ENCODE assay signal across 19 mouse cellular contexts in the genomic region with DNA sequence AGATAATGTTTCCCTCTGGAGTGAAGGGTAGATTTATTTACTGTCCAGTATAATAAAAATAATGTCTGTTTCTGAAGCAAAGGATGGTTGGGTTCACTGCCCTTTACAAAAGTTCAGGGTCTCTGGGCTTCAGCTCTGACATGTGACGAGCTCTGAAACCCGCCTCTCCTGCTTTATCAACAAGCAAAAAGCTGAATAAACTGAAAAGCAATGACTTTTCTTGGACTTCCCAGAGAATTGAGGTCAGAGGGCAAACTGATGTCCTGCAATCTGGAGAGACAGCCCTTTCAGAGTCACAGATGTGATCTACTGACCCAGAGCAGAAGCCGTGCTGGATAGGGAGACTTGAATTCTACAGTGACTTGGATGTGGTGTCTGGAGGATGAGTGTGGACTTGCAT. TPM values are rescaled to one million over a fixed set of nuclear protein-coding genes. Genes with fewer than 3 reads are reported as not detected.
DNase-seq lines count a peak whose midpoint lies in the region; ATAC-seq and TF ChIP-seq lines count a peak whose summit lies in the region.
"Had no signal": no experiment of that assay in that cellular context is flagged by ENCODE, and none has a peak within 500 bp of the region (broad histone marks: within the 10 kb centered on the region; RNA-seq: fewer than 3 reads in every experiment).

No protein-coding gene starts in this region.

- 22% methylated on average over 3 of the region's 3 CpGs for WGBS in hindbrain, embryonic 10.5 days
- 43% methylated on average over 3 of the region's 3 CpGs for WGBS in hindbrain, embryonic 13.5 days
- WGBS in kidney, adult 2 months: 69% methylated on average over 3 of the region's 3 CpGs

- no peak overlapping the region for H3K9ac ChIP-seq in hindbrain, embryonic 13.5 days
- H3K9ac ChIP-seq: forebrain, postnatal 0 days; heart, embryonic 12.5 days; neural tube, embryonic 13.5 days had no signal

- H3K36me3 ChIP-seq in hindbrain, embryonic 10.5 days: no peaks in the 10 kb centered on the region
- no peaks in the 10 kb centered on the region for H3K36me3 ChIP-seq in hindbrain, embryonic 13.5 days
- no peaks in the 10 kb centered on the region for H3K36me3 ChIP-seq in kidney, adult 2 months (ENCODE audit: control insufficient read depth, insufficient read depth, low read length)
- H3K36me3 ChIP-seq: heart, embryonic 12.5 days; neural tube, embryonic 13.5 days had no signal

- peak overlapping the region; percentile 53; the same call in 1 of the 2 replicates for H3K27ac ChIP-seq in hindbrain, embryonic 10.5 days
- H3K27ac ChIP-seq in hindbrain, embryonic 13.5 days: no peak overlapping the region
- no peak overlapping the region for H3K27ac ChIP-seq in kidney, adult 2 months (ENCODE audit: insufficient read depth, low read depth, low read length)
- H3K27ac ChIP-seq: layer of hippocampus, adult 2 months; left cerebral cortex, adult 2 months; neural tube, embryonic 13.5 days had no signal

- no peak overlapping the region for H3K4me3 ChIP-seq in hindbrain, embryonic 10.5 days
- no peak overlapping the region for H3K4me3 ChIP-seq in hindbrain, embryonic 13.5 days
- H3K4me3 ChIP-seq in kidney, adult 2 months (ENCODE audit: insufficient read depth, low read depth, low read length): no peak overlapping the region
- H3K4me3 ChIP-seq: heart, embryonic 12.5 days; layer of hippocampus, adult 2 months; left cerebral cortex, adult 2 months; neural tube, embryonic 13.5 days had no signal

- H3K4me1 ChIP-seq in hindbrain, embryonic 10.5 days (replicated peaks): peaks cover 46% of the 10 kb centered on the region
- peaks cover 14% of the 10 kb centered on the region; the same call in 1 of the 2 replicates for H3K4me1 ChIP-seq in hindbrain, embryonic 13.5 days (replicated peaks)
- no peaks in the 10 kb centered on the region for H3K4me1 ChIP-seq in kidney, adult 2 months (ENCODE audit: control insufficient read depth, insufficient read depth, low read length)
- H3K4me1 ChIP-seq: heart, embryonic 12.5 days had no signal

- no peak for DNase-seq in hindbrain, embryonic 10.5 days (ENCODE audit: low spot score)
- DNase-seq in embryo, embryonic 10.5 days (ENCODE audit: low spot score): peak; percentile 72
- DNase-seq in kidney, adult 2 months: peak; percentile 58
- DNase-seq in kidney, postnatal 25 days: peak; percentile 20 to 46
- DNase-seq in testis, postnatal 10 days (ENCODE audit: low spot score): no peak
- DNase-seq in Muller cell, postnatal 12 days (ENCODE audit: inconsistent ontology term): no peak
- DNase-seq: forebrain, postnatal 0 days; gastrocnemius, postnatal 10 days; heart, postnatal 4 days; right cerebral cortex, postnatal 4 days; thymus, adult 18-20 months had no signal

- H3K9me3 ChIP-seq in hindbrain, embryonic 10.5 days: no peaks in the 10 kb centered on the region
- H3K9me3 ChIP-seq in hindbrain, embryonic 13.5 days: no peaks in the 10 kb centered on the region
- H3K9me3 ChIP-seq: heart, embryonic 12.5 days; neural tube, embryonic 13.5 days had no signal

- H3K27me3 ChIP-seq in hindbrain, embryonic 10.5 days (ENCODE audit: insufficient read depth, poor library complexity, severe bottlenecking): no peaks in the 10 kb centered on the region
- no peaks in the 10 kb centered on the region for H3K27me3 ChIP-seq in hindbrain, embryonic 13.5 days
- no peaks in the 10 kb centered on the region for H3K27me3 ChIP-seq in kidney, adult 2 months (replicated peaks; ENCODE audit: control insufficient read depth, insufficient read depth, low read length)
- H3K27me3 ChIP-seq: heart, embryonic 12.5 days; neural tube, embryonic 13.5 days had no signal

- no peak for ATAC-seq in hindbrain, embryonic 13.5 days (ENCODE audit: low FRiP score)
- ATAC-seq: forebrain, postnatal 0 days had no signal

- no peak for TF ChIP-seq POLR2A in kidney, adult 2 months (IDR thresholded peaks at IDR 0.05; ENCODE audit: low read depth, low read length)

- no peak for TF ChIP-seq CTCF in kidney, adult 2 months (conservative IDR thresholded peaks at IDR 0.05; ENCODE audit: insufficient read depth, insufficient read length, low read depth, low read length)

- H3K4me2 ChIP-seq in hindbrain, embryonic 13.5 days: no peak overlapping the region
- H3K4me2 ChIP-seq: heart, embryonic 12.5 days; neural tube, embryonic 13.5 days had no signal

RNA-seq across cellular contexts. Expression of gene Cpa5, which starts 10.8 kb away (rescaled TPM):
- 0.08 and 0.44 TPM in 2 replicates for polyA plus RNA-seq in hindbrain, embryonic 10.5 days (2016; fragmentation: Nextera tagmentation; extraction: Ambion mirVana)
- not detected in 2 replicates for polyA plus RNA-seq in hindbrain, embryonic 13.5 days (2015; fragmentation: Nextera tagmentation; extraction: Ambion mirVana)
- not detected in 2 replicates for polyA plus RNA-seq in kidney, adult 2 months (2012; rRNA removed)
- polyA plus RNA-seq: forebrain, postnatal 0 days; lung, embryonic 16.5 days; midbrain, postnatal 0 days; neural tube, embryonic 13.5 days had no signal

RNA-seq across cellular contexts. Expression of gene Cpa4, which starts 31.9 kb away (rescaled TPM):
- 1.4 and 2.5 TPM in 2 replicates for polyA plus RNA-seq in hindbrain, embryonic 10.5 days (2016; fragmentation: Nextera tagmentation; extraction: Ambion mirVana)
- 1.4 and 1.5 TPM in 2 replicates for polyA plus RNA-seq in hindbrain, embryonic 13.5 days (2015; fragmentation: Nextera tagmentation; extraction: Ambion mirVana)
- polyA plus RNA-seq in kidney, adult 2 months (2012; rRNA removed): not detected in 2 replicates
- polyA plus RNA-seq: urinary bladder, adult 2 months had no signal

RNA-seq across cellular contexts. Expression of gene Cpa1, which starts 39.0 kb away (rescaled TPM):
- polyA plus RNA-seq in hindbrain, embryonic 10.5 days (2016; fragmentation: Nextera tagmentation; extraction: Ambion mirVana): 0.14 and 0.16 TPM in 2 replicates
- 0.71 and 1.1 TPM in 2 replicates for polyA plus RNA-seq in hindbrain, embryonic 13.5 days (2015; fragmentation: Nextera tagmentation; extraction: Ambion mirVana)
- 0.11 TPM in 1 of 2 replicates, not detected in the other for polyA plus RNA-seq in kidney, adult 2 months (2012; rRNA removed)

RNA-seq across cellular contexts. Expression of gene Cpa2, which starts 58.7 kb away (rescaled TPM):
- polyA plus RNA-seq in hindbrain, embryonic 10.5 days (2016; fragmentation: Nextera tagmentation; extraction: Ambion mirVana): 19.6 and 20.0 TPM in 2 replicates
- 6.9 and 8.7 TPM in 2 replicates for polyA plus RNA-seq in hindbrain, embryonic 13.5 days (2015; fragmentation: Nextera tagmentation; extraction: Ambion mirVana)
- 0.14 TPM in 1 of 2 replicates, not detected in the other for polyA plus RNA-seq in kidney, adult 2 months (2012; rRNA removed)

Comparison
In these comparisons a context has a peak if more than half of its experiments do, and no peak if none do; other contexts are left out.
1. DNase-seq: peak in embryo, embryonic 10.5 days (single experiment), kidney, adult 2 months (single experiment) and kidney, postnatal 25 days (2 of 2); none in hindbrain, embryonic 10.5 days (single experiment), testis, postnatal 10 days (single experiment) and Muller cell, postnatal 12 days (single experiment).